Mouse (Mus musculus): ENCODE data around the gene Bag6. TPM values are rescaled to one million over a fixed set of nuclear protein-coding genes. Genes with fewer than 3 reads are reported as not detected.

Bag6 gene
- 320 and 368 TPM in 2 replicates for total RNA-seq (2014; rRNA removed)
- 50.0 and 55.8 TPM in 2 replicates for polyA plus RNA-seq (2015; fragmentation: Nextera tagmentation; extraction: Ambion mirVana)

DNA sequence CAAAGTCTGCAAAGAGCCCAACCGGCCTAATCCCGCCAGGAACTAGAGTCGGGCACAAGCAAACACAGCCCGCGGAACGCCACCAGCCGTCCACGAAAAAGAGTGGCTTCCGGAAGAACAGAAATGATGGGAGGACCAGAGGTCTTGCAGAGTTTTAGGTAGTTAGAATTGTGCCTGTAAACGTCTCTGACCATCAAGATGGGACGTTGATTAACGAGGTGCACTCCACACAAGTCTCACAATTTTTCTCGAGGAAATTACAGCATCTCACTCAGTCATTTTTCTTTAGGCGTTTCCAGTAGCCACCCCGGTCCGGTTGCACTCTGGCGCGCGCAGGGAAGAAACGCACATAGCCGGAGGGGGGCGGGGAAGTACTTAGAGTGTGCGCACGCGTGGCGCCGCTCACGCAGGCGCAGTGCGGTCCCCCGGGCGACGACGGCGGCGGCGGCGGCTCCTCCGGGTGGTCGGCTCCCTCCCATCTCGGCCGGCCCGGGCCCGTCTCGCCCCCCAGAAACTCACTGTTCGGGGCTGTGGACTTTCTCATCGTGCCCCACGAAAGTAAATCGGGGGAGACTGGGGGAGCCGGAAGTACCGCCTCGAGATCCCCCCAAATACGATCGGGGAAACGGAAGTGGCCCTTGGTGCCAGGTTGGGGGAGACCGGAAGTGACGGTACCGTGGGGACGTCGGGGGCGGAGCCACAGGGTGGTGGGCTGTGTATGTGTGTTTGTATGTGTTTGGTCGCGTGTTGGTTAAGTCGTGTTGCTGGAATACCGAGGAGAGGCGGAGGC, at the start of gene Bag6:
Bag6 (plus strand) TSS at position 378 of the 790 bp plus-strand sequence.
- under 1% methylated on average over 66 of the region's 66 CpGs for WGBS
- Histone ChIP-seq H3K4me2 (ENCODE audit: low read depth, low read length) (peak within 1 kb of the TSS; percentile 79), H3K4me1 (ENCODE audit: insufficient read depth, low read length) (peaks cover 7% of the 10 kb centered on the region), H3K27ac (peak within 1 kb of the TSS; percentile 96), H3K36me3 (ENCODE audit: insufficient read depth, low read length) (peaks cover 9% of the 10 kb centered on the region; the same call in 1 of the 2 replicates), H3K9ac (replicated peaks; ENCODE audit: low read length) (peak within 1 kb of the TSS; percentile 65), H3K9me3 (ENCODE audit: low read length) (no peaks in the 10 kb centered on the region), H3K27me3 (ENCODE audit: insufficient read depth, low read length) (no peaks in the 10 kb centered on the region), H3K4me3 (ENCODE audit: low read length) (peak within 1 kb of the TSS; percentile 71)
- ATAC-seq (peak; percentile 95), DNase-seq (ENCODE audit: low spot score) (peak; percentile 98)
- TF ChIP-seq CTCF (IDR thresholded peaks at IDR 0.05; ENCODE audit: low read depth): no peak; the same call in 1 of the 2 replicates

DNA sequence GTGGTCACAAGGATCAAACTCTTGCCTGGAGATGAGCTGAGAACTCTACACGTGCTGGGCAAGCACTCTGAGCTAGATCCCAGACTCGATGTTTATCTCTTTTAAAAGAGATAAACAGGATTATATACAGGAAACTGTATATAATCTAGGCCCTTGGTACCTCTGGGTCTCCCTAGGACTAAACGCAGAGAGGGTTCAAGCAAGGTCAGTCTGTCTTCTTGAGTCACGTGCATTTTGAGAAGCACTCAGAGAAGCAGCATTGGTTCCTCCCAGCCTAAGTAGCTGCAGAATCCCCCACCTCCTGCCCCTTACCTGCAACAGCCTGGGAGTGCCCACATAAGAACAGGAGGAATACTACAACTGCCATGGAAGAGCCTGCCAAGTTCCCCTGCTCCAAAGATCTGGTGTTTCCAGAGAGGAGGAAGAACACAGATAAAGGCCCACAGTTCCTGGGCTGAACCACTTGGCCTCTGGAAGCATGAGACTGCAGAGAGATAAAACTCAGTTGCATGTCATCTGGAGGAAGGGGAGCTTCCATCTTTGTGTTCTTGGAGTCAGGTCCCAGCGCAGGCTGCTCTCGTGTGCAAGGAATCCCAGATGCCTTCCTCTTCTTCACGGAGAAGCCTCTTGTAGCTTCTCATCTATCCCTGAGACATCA, 49.6 kb upstream of the Bag6 start, which contains the start of gene Ly6g6f:
Ly6g6f (minus strand) TSS at position 403 of the 658 bp plus-strand sequence.
- Histone ChIP-seq H3K4me2 (ENCODE audit: low read depth, low read length) (no peak within 1 kb of the TSS), H3K9ac (replicated peaks; ENCODE audit: low read length) (no peak within 1 kb of the TSS; the same call in 1 of the 2 replicates), H3K9me3 (ENCODE audit: low read length) (no peaks in the 10 kb centered on the region), H3K4me1 (ENCODE audit: insufficient read depth, low read length) (peaks cover 5% of the 10 kb centered on the region), H3K27me3 (ENCODE audit: insufficient read depth, low read length) (no peaks in the 10 kb centered on the region), H3K4me3 (ENCODE audit: low read length) (no peak within 1 kb of the TSS), H3K27ac (no peak within 1 kb of the TSS), H3K36me3 (ENCODE audit: insufficient read depth, low read length) (no peaks in the 10 kb centered on the region)
- ATAC-seq: no peak
- 74% methylated on average over 7 of the region's 7 CpGs for WGBS
- no peak for TF ChIP-seq CTCF (IDR thresholded peaks at IDR 0.05; ENCODE audit: low read depth)
- DNase-seq (ENCODE audit: low spot score): no peak

DNA sequence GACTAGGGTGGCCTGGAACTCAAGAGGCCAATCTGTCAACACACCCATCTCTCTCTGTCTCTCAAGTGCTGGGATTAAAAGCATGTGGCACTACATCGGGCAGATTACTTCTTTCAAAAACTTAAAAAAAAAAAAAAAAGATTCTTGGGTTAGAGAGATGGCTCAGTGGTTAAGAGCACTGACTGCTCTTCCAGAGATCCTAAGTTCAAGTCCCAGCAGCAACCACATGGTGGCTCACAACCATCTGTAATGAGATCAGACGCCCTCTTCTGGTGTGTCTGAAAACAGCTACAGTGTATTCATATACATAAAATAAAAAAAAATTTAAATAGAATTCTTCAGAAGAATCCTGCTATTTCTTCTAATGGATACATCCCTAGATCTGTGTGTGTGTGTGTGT, 46.8 kb upstream of the Bag6 start:
- Histone ChIP-seq H3K4me1 (ENCODE audit: insufficient read depth, low read length) (peaks cover 11% of the 10 kb centered on the region), H3K4me3 (ENCODE audit: low read length) (no peak overlapping the region)

DNA sequence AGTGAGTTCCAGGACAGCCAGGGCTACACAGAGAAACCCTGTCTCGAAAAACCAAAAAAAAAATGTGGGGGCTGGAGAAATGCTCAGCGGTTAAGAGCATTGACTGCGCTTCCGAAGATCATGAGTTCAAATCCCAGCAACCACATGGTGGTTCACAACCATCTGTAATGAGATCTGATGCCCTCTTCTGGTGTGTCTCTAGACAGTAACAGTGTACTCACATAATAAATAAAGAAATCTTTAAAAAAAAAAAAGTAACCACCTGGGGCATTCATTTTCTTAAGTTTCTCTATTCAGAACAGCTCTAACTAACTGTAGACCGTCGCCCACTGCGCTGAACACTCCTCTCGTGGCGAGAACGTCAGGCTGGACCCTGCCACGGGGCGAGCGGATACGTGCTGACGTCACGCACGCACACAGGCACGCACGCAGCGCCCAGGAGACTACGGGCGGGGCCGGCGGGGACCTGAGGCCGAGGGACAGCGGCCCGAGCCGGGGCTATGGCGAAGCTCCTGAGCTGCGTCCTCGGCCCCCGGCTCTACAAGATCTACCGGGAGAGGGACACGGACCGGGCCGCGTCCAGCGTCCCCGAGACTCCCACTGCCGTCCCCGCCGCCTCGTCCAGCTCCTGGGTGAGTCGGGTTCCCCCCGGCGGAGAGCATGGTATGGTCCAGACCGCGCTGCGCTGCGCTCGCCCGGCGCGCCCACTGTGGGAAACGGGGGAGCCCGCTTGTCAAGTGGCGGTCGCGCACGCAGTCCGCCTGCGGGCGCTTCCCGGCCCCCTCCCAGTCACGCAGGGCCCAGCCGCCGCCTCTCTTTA, 45.9 kb upstream of the Bag6 start, which contains the start of gene Abhd16a:
Abhd16a (plus strand) TSS at position 439 of the 820 bp plus-strand sequence.
- 3% methylated on average over 62 of the region's 67 CpGs for WGBS

More for the DNA sequence above, 46.8 kb upstream of the Bag6 start:
- H3K9me3 ChIP-seq (ENCODE audit: low read length): no peaks in the 10 kb centered on the region
- H3K27me3 ChIP-seq (ENCODE audit: insufficient read depth, low read length): no peaks in the 10 kb centered on the region
- no peak overlapping the region for H3K27ac ChIP-seq
- H3K4me2 ChIP-seq (ENCODE audit: low read depth, low read length): no peak overlapping the region
- ATAC-seq: no peak
- peak; percentile 55 for TF ChIP-seq CTCF (IDR thresholded peaks at IDR 0.05; ENCODE audit: low read depth)
- DNase-seq (ENCODE audit: low spot score): no peak
- H3K9ac ChIP-seq (replicated peaks; ENCODE audit: low read length): no peak overlapping the region
- peaks cover 11% of the 10 kb centered on the region; the same call in 1 of the 2 replicates for H3K36me3 ChIP-seq (ENCODE audit: insufficient read depth, low read length)
- WGBS: 48% methylated on average over 2 of the region's 2 CpGs

DNA sequence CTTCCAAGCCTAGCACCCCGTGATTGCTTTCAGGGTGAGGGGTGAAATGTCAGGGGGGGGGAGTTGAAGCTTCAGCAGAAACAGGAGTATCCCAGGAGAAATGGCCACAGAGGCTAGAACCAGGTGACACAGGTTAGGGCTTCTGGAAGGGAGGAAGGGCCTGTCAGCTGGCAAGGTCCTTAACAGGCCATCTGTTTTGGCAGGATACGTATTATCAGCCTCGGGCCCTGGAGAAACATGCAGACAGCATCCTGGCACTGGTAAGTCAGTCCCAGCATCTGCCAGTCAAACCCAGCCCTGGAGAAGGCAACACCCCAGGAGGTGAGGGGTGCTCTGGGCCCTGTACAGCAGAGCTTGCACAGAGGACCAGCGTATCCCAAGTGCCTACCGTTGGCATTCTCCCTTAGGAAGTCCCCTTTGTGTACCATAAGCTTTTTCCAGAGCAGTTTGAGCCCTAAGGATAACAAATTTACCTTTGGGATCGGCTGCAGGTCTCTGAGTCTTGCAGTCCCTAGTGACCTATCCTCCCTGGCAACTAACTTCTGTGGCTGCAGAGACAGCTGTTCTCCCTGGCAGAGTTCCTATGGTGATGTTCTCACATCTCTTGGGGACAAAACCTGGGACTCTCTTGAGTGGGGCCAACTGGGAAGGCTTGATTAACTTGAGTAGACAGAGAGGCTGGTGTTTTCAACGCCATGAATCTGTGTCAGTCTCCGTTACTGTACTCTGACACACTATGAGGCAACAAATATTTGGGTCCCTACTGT, 44.6 kb upstream of the Bag6 start:
- DNase-seq (ENCODE audit: low spot score) (peak; percentile 67), ATAC-seq (peak; percentile 13; the same call in 1 of the 2 replicates)
- Histone ChIP-seq H3K36me3 (ENCODE audit: insufficient read depth, low read length) (peaks cover 25% of the 10 kb centered on the region; the same call in 1 of the 2 replicates), H3K27me3 (ENCODE audit: insufficient read depth, low read length) (no peaks in the 10 kb centered on the region), H3K9me3 (ENCODE audit: low read length) (no peaks in the 10 kb centered on the region), H3K4me2 (ENCODE audit: low read depth, low read length) (peak overlapping the region; percentile 68), H3K9ac (replicated peaks; ENCODE audit: low read length) (peak overlapping the region; percentile 86), H3K4me3 (ENCODE audit: low read length) (peak overlapping the region; percentile 68), H3K4me1 (ENCODE audit: insufficient read depth, low read length) (peaks cover 11% of the 10 kb centered on the region), H3K27ac (peak overlapping the region; percentile 98)
- 32% methylated on average over 8 of the region's 8 CpGs for WGBS
- no peak for TF ChIP-seq CTCF (IDR thresholded peaks at IDR 0.05; ENCODE audit: low read depth)

More for the DNA sequence above, 45.9 kb upstream of the Bag6 start, which contains the start of gene Abhd16a:
- Histone ChIP-seq H3K9ac (replicated peaks; ENCODE audit: low read length) (peak within 1 kb of the TSS; percentile 86), H3K4me1 (ENCODE audit: insufficient read depth, low read length) (peaks cover 11% of the 10 kb centered on the region), H3K27ac (peak within 1 kb of the TSS; percentile 98), H3K27me3 (ENCODE audit: insufficient read depth, low read length) (no peaks in the 10 kb centered on the region), H3K4me3 (ENCODE audit: low read length) (peak within 1 kb of the TSS; percentile 68), H3K9me3 (ENCODE audit: low read length) (no peaks in the 10 kb centered on the region), H3K36me3 (ENCODE audit: insufficient read depth, low read length) (peaks cover 18% of the 10 kb centered on the region; the same call in 1 of the 2 replicates), H3K4me2 (ENCODE audit: low read depth, low read length) (peak within 1 kb of the TSS; percentile 68)
- peak; percentile 30; the same call in 1 of the 2 replicates for TF ChIP-seq CTCF (IDR thresholded peaks at IDR 0.05; ENCODE audit: low read depth)
- ATAC-seq: peak; percentile 98
- DNase-seq (ENCODE audit: low spot score): peak; percentile 97

All from hindbrain, postnatal 0 days (tissue).